Mouse (Mus musculus): Measurements from ENCODE around the gene Rnase2a.

DNA sequence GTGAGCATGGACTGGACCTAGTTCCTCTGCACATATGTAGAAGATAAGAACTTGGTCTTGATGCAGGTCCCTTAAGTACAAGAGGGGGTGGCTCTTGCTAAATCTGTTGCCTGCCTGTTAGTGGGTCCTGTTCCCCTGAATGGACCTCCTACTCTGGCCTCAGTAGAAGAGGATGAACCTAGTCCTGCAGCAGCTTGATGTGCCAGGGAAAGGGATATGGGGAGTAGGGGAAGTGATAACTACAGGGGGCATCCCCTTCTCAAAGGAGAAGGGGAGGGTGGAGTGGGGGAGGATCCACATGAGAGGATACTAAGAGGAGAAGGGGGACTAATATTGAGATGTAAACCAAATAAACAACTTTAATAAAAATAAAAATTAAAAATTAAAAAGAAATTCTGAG, 6.5 kb upstream of the Rnase2a start:
- TF ChIP-seq POLR2A (IDR thresholded peaks at IDR 0.05; ENCODE audit: low read depth, low read length) (no peak), CTCF (IDR thresholded peaks at IDR 0.05; ENCODE audit: borderline replicate concordance, insufficient read depth, low read length) (no peak)

All from embryonic fibroblast, embryonic 13.5 days (primary cell).